Mouse (Mus musculus) MEL (cell line): ENCODE data around the gene Cox6a2.

ENCODE experiments used
- CTCF ChIP-seq, 3 experiments: IDR thresholded peaks in 2 of 3; conservative IDR thresholded peaks in 1 of 3; 2 replicates each; pipeline ENCODE4 v1.5.1; 2011 to 2012; ENCODE audit warnings: low read length in 3 of 3, low read depth in 2 of 3, mild to moderate bottlenecking in 2 of 3, improper control_type of control experiment in 1 of 3, inconsistent platforms in 1 of 3, mixed read lengths in 1 of 3, moderate library complexity in 1 of 3; ENCODE audit not compliant: control insufficient read depth in 1 of 3, insufficient read depth in 1 of 3, poor library complexity in 1 of 3, severe bottlenecking in 1 of 3
- ELF1 ChIP-seq: IDR thresholded peaks from 2 replicates; pipeline ENCODE4 v1.6.1; 2014; ENCODE audit warnings: low read depth, mild to moderate bottlenecking, inconsistent platforms, low read length, improper control_type of control experiment, moderate library complexity
- KAT2A ChIP-seq: conservative IDR thresholded peaks from 2 replicates; pipeline ENCODE4 v1.6.1; 2012; ENCODE audit warnings: low read depth, low read length, improper control_type of control experiment, inconsistent platforms
- MAZ ChIP-seq: IDR thresholded peaks from 2 replicates; pipeline ENCODE4 v1.6.1; 2012; ENCODE audit warnings: low read depth, mild to moderate bottlenecking, inconsistent platforms, low read length, improper control_type of control experiment
- POLR2A ChIP-seq, 2 experiments: IDR thresholded peaks; 2 replicates each; pipeline ENCODE4 v1.6.1; 2011 to 2012; ENCODE audit warnings: low read length in 2 of 2, mild to moderate bottlenecking in 2 of 2, control low read depth in 1 of 2, improper control_type of control experiment in 1 of 2, low read depth in 1 of 2, moderate library complexity in 1 of 2; ENCODE audit not compliant: control insufficient read depth in 1 of 2, insufficient read depth in 1 of 2, poor library complexity in 1 of 2
- ZNF384 ChIP-seq: IDR thresholded peaks from 2 replicates; pipeline ENCODE4 v1.6.1; 2012; ENCODE audit warnings: low read depth, mild to moderate bottlenecking, inconsistent platforms, low read length, improper control_type of control experiment

- TF ChIP-seq CTCF (IDR thresholded peaks at IDR 0.05 in 2 of 3, conservative IDR thresholded peaks at IDR 0.05 in 1 of 3; ENCODE audit: control insufficient read depth in 1 of 3, insufficient read depth in 1 of 3, low read depth in 2 of 3, low read length in 3 of 3, poor library complexity in 1 of 3, severe bottlenecking in 1 of 3) (no peak), POLR2A (IDR thresholded peaks at IDR 0.05; ENCODE audit: control insufficient read depth in 1 of 2, insufficient read depth in 1 of 2, low read depth in 1 of 2, low read length in 2 of 2, poor library complexity in 1 of 2) (no peak), MAZ (no peak), ZNF384 (no peak), ELF1 (no peak), KAT2A (no peak)
These were observed 3.1 kb downstream of the Cox6a2 start for GRCm38 (mm10) chr7:128203071-128203470.
